Mouse (Mus musculus): ENCODE measurements at regions not wholly inside any gene's neighbourhood (a gene's known extent, or its start where the extent isn't known, plus 50 kb on each side); places are given as distances from the start of the nearest gene placed in this dataset.

- no peak for DNase-seq (ENCODE audit: low spot score in 2 of 2)
These were observed 129.4 kb upstream of the Rcn1 start for GRCm38 (mm10) chr2:105528535-105528934.

- DNase-seq (ENCODE audit: low spot score in 2 of 2), result no peak
These were observed 124.6 kb upstream of the Pax6 start for GRCm38 (mm10) chr2:105544099-105544498.

GRCm38 (mm10) chr2:105552092-105552491 lies 116.6 kb upstream of the Pax6 start:
- DNase-seq (ENCODE audit: low spot score in 2 of 2), result no peak

- no peak for DNase-seq (ENCODE audit: low spot score in 2 of 2)
These were observed 81.9 kb upstream of the Pax6 start for GRCm38 (mm10) chr2:105586782-105587181.

GRCm38 (mm10) chr2:105594131-105594530 lies 74.6 kb upstream of the Pax6 start:
- no peak for DNase-seq (ENCODE audit: low spot score in 2 of 2)

- no peak for DNase-seq (ENCODE audit: low spot score in 2 of 2)
These were observed 64.1 kb upstream of the Pax6 start for GRCm38 (mm10) chr2:105604553-105605116.

GRCm38 (mm10) chr2:105607969-105608538 lies 60.6 kb upstream of the Pax6 start:
- DNase-seq (ENCODE audit: low spot score in 2 of 2), result no peak

- DNase-seq (ENCODE audit: low spot score in 2 of 2), result no peak
These were observed 59.9 kb upstream of the Pax6 start for GRCm38 (mm10) chr2:105608756-105609155.

GRCm38 (mm10) chr2:105611014-105611413 lies 57.7 kb upstream of the Pax6 start:
- DNase-seq (ENCODE audit: low spot score in 2 of 2), result no peak

GRCm38 (mm10) chr2:105611651-105612050 lies 57.0 kb upstream of the Pax6 start:
- no peak for DNase-seq (ENCODE audit: low spot score in 2 of 2)

- no peak for DNase-seq (ENCODE audit: low spot score in 2 of 2)
These were observed 56.5 kb upstream of the Pax6 start for GRCm38 (mm10) chr2:105612051-105612664.

GRCm38 (mm10) chr2:105612706-105613105 lies 56.0 kb upstream of the Pax6 start:
- DNase-seq (ENCODE audit: low spot score in 2 of 2), result no peak

- DNase-seq (ENCODE audit: low spot score in 2 of 2), result no peak
These were observed 55.5 kb upstream of the Pax6 start for GRCm38 (mm10) chr2:105613243-105613642.

GRCm38 (mm10) chr2:105615891-105616733 lies 52.6 kb upstream of the Pax6 start:
- peak; percentile 5 to 13 for DNase-seq (ENCODE audit: low spot score in 2 of 2)

All from urinary bladder, postnatal 36 days (tissue).